Mouse (Mus musculus) heart, postnatal 4 days (tissue): ENCODE measurements at regions not wholly inside any gene's neighbourhood (a gene's known extent, or its start where the extent isn't known, plus 50 kb on each side); places are given as distances from the start of the nearest gene placed in this dataset.

ENCODE experiments used
- DNase-seq: peaks from one replicate; pipeline ENCODE4 v3.0.0; 2021
- microRNA-seq, 2 experiments: library from miRNA; unstranded; fragments of <30 nt; microRNA quantifications; one replicate each; pipeline ENCODE4 v1.2.0; 2021 to 2022

GRCm38 (mm10) chrX:105346420-105346819, 153.2 kb upstream of the Cypt2 start:
- DNase-seq, result no peak

- no peak for DNase-seq
These were observed 133.3 kb upstream of the Cypt2 start for GRCm38 (mm10) chrX:105366284-105366683.

- no peak for DNase-seq
These were observed 131.6 kb upstream of the Cypt2 start for GRCm38 (mm10) chrX:105367979-105368378.

DNA sequence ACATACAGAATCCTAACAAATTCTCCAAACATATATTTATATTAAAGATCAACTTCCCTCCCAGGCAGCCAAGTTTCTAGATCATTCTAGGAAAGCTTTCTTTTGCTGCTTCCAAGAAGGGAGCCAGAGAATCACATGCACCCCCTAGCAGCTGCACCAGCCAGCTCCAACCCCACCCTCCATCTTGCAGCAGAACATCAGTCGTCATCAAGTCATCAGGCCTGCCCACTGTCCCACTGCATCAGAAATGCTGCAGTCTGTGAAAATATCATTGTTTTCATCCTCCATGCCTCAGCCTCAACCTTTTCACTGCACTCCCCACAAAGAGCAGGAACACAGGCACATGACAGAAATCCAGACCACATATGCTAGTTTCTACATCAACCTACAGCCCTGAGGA, 109.1 kb upstream of the Cypt2 start:
- DNase-seq, result no peak

DNA sequence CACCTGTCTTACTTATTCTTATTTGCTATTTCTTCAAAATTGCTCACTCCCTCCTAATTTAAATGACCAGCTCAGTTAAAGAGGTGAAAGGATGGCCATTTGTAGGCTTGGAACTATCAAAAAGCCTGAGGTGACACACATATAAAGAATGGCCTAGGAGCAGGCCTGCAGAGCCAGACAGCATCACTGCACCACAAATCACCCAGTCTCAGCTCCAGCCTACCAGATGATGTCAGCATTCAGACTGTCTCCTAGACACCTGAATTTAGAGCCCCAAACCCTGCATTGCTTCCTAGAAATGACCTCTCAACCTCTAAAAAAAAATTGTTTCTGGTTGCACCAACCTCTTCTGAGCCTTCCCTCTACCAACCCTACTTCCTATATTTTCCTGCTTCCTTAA, 108.5 kb upstream of the Cypt2 start:
- DNase-seq, result no peak

DNA sequence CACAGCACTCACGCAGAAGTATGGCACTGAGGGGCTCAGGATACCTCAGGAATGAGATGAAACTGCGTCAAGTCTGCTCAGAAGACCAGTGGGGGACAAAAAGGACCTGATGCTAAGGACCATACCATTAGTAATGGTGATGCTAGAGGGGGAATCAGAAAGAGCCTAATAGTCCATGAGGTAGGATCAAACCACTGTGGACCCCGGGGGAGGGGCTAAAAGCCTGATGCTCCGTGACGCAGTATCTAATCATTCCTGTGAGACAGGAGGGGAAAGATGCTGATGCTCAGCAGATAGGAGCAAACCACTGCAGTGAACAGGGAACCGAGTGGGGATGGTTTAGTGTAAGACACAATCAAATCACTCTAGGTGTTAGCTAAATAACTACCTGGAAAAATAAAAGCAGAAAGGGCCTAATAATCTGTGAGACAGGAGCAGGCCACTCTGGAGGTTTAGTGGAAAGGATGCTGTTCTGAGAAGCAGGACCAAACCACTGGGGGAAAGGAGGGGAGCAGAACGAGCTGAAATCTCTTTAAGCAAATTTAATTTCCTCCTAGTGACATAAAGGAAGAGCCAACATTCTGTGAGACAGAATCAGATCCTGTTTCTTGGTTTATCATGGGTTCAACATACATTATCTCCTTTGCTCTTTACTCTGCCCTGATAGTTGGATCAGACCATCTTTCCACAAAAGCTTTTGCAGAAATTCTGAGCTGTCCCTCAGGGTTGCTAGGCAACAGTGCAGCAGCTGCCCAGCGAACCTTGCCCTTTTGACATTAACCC, 107.7 kb upstream of the Cypt2 start:
- no peak for DNase-seq

GRCm38 (mm10) chrX:105393259-105393658, 106.3 kb upstream of the Cypt2 start:
- no peak for DNase-seq

DNA sequence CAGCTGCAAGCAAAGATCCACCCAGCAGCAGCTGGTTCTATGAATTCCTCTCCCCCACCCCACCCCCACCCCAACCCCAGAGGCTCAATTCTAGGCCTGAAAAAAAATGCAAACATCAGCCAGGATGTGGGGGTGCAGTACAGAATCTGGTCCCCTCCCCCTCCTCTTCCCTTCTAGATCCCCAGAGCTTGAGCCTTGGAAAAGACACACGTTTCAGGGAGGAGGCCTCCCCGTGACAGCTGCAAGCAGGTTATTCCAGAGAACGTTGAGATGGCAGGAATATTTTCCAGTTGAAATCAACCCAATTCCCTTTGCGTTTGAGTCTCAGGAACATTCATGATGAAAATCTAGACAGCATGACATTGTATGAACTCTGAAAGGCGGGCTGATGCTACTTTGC, 86.2 kb upstream of the Cypt2 start:
- DNase-seq, result peak; percentile 15

DNA sequence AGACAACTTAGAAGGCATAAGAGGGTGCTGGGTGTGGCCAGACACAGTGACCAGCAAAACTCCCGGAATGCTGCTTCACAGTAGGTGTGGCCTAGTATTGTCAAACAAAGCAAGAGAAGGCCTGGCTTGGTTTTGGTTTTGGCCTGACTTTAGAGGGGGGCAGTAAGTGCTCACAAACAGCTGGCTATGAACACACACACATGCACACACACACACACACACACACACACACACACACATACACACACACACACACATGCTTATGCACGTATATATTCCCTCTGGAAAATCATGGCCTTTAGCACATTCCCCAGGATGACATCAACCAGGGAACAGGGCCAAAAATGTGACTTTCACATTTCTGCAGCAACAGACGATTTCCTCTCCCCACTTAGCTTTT, 78.6 kb upstream of the Cypt2 start:
- DNase-seq, result peak; percentile 69

Small RNAs in the stretch of these regions (microRNA-seq; reads per million reads assigned to microRNA genes)
- 0 to 1.4 reads per million in 2 experiments for gene Mir325
